Mouse (Mus musculus) MEL (cell line): ENCODE measurements around the gene Zdhhc13. TPM values are rescaled to one million over a fixed set of nuclear protein-coding genes. Genes with fewer than 3 reads are reported as not detected.

Experiments
- DNase-seq: peaks from one replicate; pipeline ENCODE4 v3.0.0; 2011; ENCODE audit warnings: low read depth, low spot score
- H3K27ac ChIP-seq: 2 replicates; pipeline ENCODE4 v1.5.1; 2012; ENCODE audit warnings: low read depth, mild to moderate bottlenecking, control low read depth, low read length, moderate library complexity; ENCODE audit not compliant: control insufficient read depth
- H3K27me3 ChIP-seq, 2 experiments: fragments of 150-350 bp in 1 of 2; sonication (generic) in 1 of 2; 2 replicates each; pipeline ENCODE4 v1.6.1; 2012; ENCODE audit warnings: low read length in 2 of 2, mild to moderate bottlenecking in 2 of 2, improper control_type of control experiment in 1 of 2, moderate library complexity in 1 of 2; ENCODE audit not compliant: insufficient read depth in 2 of 2, control insufficient read depth in 1 of 2
- H3K36me3 ChIP-seq, 2 experiments: 2 replicates each; pipeline ENCODE4 v1.6.1; 2012 to 2014; ENCODE audit warnings: low read length in 2 of 2, improper control_type of control experiment in 1 of 2, inconsistent platforms in 1 of 2, mild to moderate bottlenecking in 1 of 2; ENCODE audit not compliant: insufficient read depth in 2 of 2, control insufficient read depth in 1 of 2
- H3K4me1 ChIP-seq, 2 experiments: fragments of 150-350 bp in 1 of 2; sonication (generic) in 1 of 2; 2 replicates each; pipeline ENCODE4 v1.6.1; 2012; ENCODE audit warnings: low read length in 2 of 2, improper control_type of control experiment in 1 of 2, mild to moderate bottlenecking in 1 of 2; ENCODE audit not compliant: insufficient read depth in 2 of 2, control insufficient read depth in 1 of 2
- H3K4me3 ChIP-seq, 2 experiments: fragments of 150-350 bp in 1 of 2; sonication (generic) in 1 of 2; 2 replicates each; pipeline ENCODE4 v1.5.1; 2012; ENCODE audit warnings: low read depth in 2 of 2, low read length in 2 of 2, mild to moderate bottlenecking in 2 of 2, moderate library complexity in 2 of 2, control low read depth in 1 of 2, improper control_type of control experiment in 1 of 2; ENCODE audit not compliant: control insufficient read depth in 1 of 2, insufficient read depth in 1 of 2
- H3K79me2 ChIP-seq: 2 replicates; pipeline ENCODE4 v1.6.1; 2012; ENCODE audit warnings: mild to moderate bottlenecking, low read length, moderate library complexity; ENCODE audit not compliant: control insufficient read depth, poor library complexity, insufficient read depth
- H3K9ac ChIP-seq: 2 replicates; pipeline ENCODE4 v1.6.1; 2012; ENCODE audit warnings: low read depth, mild to moderate bottlenecking, control low read depth, low read length, moderate library complexity; ENCODE audit not compliant: control insufficient read depth, poor library complexity, severe bottlenecking
- H3K9me3 ChIP-seq: fragments of 150-350 bp; sonication (generic); replicated peaks from 2 replicates; pipeline ENCODE4 v1.6.1; 2012; ENCODE audit warnings: mild to moderate bottlenecking, low read length, improper control_type of control experiment, moderate library complexity; ENCODE audit not compliant: insufficient read depth
- BHLHE40 ChIP-seq: IDR thresholded peaks from 2 replicates; pipeline ENCODE4 v1.6.1; 2012; ENCODE audit warnings: low read depth, mild to moderate bottlenecking, inconsistent platforms, low read length, improper control_type of control experiment, borderline replicate concordance
- CHD1 ChIP-seq: IDR thresholded peaks from 2 replicates; pipeline ENCODE4 v1.6.1; 2012; ENCODE audit warnings: low read depth, mild to moderate bottlenecking, inconsistent platforms, low read length, improper control_type of control experiment
- CTCF ChIP-seq, 3 experiments: IDR thresholded peaks in 2 of 3; conservative IDR thresholded peaks in 1 of 3; 2 replicates each; pipeline ENCODE4 v1.5.1; 2011 to 2012; ENCODE audit warnings: low read length in 3 of 3, low read depth in 2 of 3, mild to moderate bottlenecking in 2 of 3, improper control_type of control experiment in 1 of 3, inconsistent platforms in 1 of 3, mixed read lengths in 1 of 3, moderate library complexity in 1 of 3; ENCODE audit not compliant: control insufficient read depth in 1 of 3, insufficient read depth in 1 of 3, poor library complexity in 1 of 3, severe bottlenecking in 1 of 3
- E2F4 ChIP-seq: IDR thresholded peaks from 2 replicates; pipeline ENCODE4 v1.6.1; 2011; ENCODE audit warnings: low read depth, low read length, improper control_type of control experiment, borderline replicate concordance
- ELF1 ChIP-seq: IDR thresholded peaks from 2 replicates; pipeline ENCODE4 v1.6.1; 2014; ENCODE audit warnings: low read depth, mild to moderate bottlenecking, inconsistent platforms, low read length, improper control_type of control experiment, moderate library complexity
- EP300 ChIP-seq, 2 experiments: IDR thresholded peaks; 2 replicates each; pipeline ENCODE4 v1.6.1; 2011; ENCODE audit warnings: improper control_type of control experiment in 2 of 2, low read length in 2 of 2, low read depth in 1 of 2, mild to moderate bottlenecking in 1 of 2
- GABPA ChIP-seq: IDR thresholded peaks from 2 replicates; pipeline ENCODE4 v1.6.1; 2012; ENCODE audit warnings: low read depth, mild to moderate bottlenecking, inconsistent platforms, low read length, improper control_type of control experiment, moderate library complexity
- GATA1 ChIP-seq: IDR thresholded peaks from 2 replicates; pipeline ENCODE4 v1.6.1; 2011; ENCODE audit warnings: low read depth, low read length, improper control_type of control experiment
- HCFC1 ChIP-seq: IDR thresholded peaks from 2 replicates; pipeline ENCODE4 v1.6.1; 2012; ENCODE audit warnings: low read depth, mild to moderate bottlenecking, inconsistent platforms, low read length, improper control_type of control experiment, moderate library complexity
- JUND ChIP-seq: IDR thresholded peaks from 2 replicates; pipeline ENCODE4 v1.6.1; 2011; ENCODE audit warnings: low read depth, mild to moderate bottlenecking, improper control_type of control experiment, low read length
- KAT2A ChIP-seq: conservative IDR thresholded peaks from 2 replicates; pipeline ENCODE4 v1.6.1; 2012; ENCODE audit warnings: low read depth, low read length, improper control_type of control experiment, inconsistent platforms
- MAX ChIP-seq: IDR thresholded peaks from 2 replicates; pipeline ENCODE4 v1.6.1; 2011; ENCODE audit warnings: low read length, improper control_type of control experiment
- MAZ ChIP-seq: IDR thresholded peaks from 2 replicates; pipeline ENCODE4 v1.6.1; 2012; ENCODE audit warnings: low read depth, mild to moderate bottlenecking, inconsistent platforms, low read length, improper control_type of control experiment
- MEF2A ChIP-seq: IDR thresholded peaks from 2 replicates; pipeline ENCODE4 v1.6.1; 2014; ENCODE audit warnings: low read depth, mild to moderate bottlenecking, inconsistent platforms, low read length, improper control_type of control experiment; ENCODE audit not compliant: poor library complexity, insufficient replicate concordance, severe bottlenecking; ENCODE audit errors: extremely low read depth
- MXI1 ChIP-seq: IDR thresholded peaks from 2 replicates; pipeline ENCODE4 v1.6.1; 2011; ENCODE audit warnings: mild to moderate bottlenecking, low read depth, low read length, improper control_type of control experiment
- MYB ChIP-seq: IDR thresholded peaks from 2 replicates; pipeline ENCODE4 v1.6.1; 2011; ENCODE audit warnings: mild to moderate bottlenecking, low read depth, low read length, improper control_type of control experiment
- MYC ChIP-seq: IDR thresholded peaks from 2 replicates; pipeline ENCODE4 v1.6.1; 2011; ENCODE audit warnings: low read depth, mild to moderate bottlenecking, low read length, improper control_type of control experiment, moderate library complexity
- NELFE ChIP-seq: IDR thresholded peaks from 2 replicates; pipeline ENCODE4 v1.6.1; 2011; ENCODE audit warnings: low read depth, low read length, improper control_type of control experiment
- NRF1 ChIP-seq: IDR thresholded peaks from 2 replicates; pipeline ENCODE4 v1.6.1; 2014; ENCODE audit warnings: low read depth, mild to moderate bottlenecking, inconsistent platforms, low read length, improper control_type of control experiment, moderate library complexity; ENCODE audit not compliant: poor library complexity, insufficient read depth, severe bottlenecking
- POLR2A ChIP-seq, 2 experiments: IDR thresholded peaks; 2 replicates each; pipeline ENCODE4 v1.6.1; 2011 to 2012; ENCODE audit warnings: low read length in 2 of 2, mild to moderate bottlenecking in 2 of 2, control low read depth in 1 of 2, improper control_type of control experiment in 1 of 2, low read depth in 1 of 2, moderate library complexity in 1 of 2; ENCODE audit not compliant: control insufficient read depth in 1 of 2, insufficient read depth in 1 of 2, poor library complexity in 1 of 2
- POLR2AphosphoS2 ChIP-seq: IDR thresholded peaks from 2 replicates; pipeline ENCODE4 v1.6.1; 2011; ENCODE audit warnings: low read length, improper control_type of control experiment
- POLR2AphosphoS5 ChIP-seq: IDR thresholded peaks from 2 replicates; pipeline ENCODE4 v1.6.1; 2012; ENCODE audit warnings: low read depth, borderline replicate concordance, mild to moderate bottlenecking, inconsistent platforms, low read length, moderate library complexity, mixed read lengths
- RAD21 ChIP-seq: IDR thresholded peaks from 2 replicates; pipeline ENCODE4 v1.6.1; 2011; ENCODE audit warnings: mild to moderate bottlenecking, low read depth, low read length, improper control_type of control experiment
- RCOR1 ChIP-seq: IDR thresholded peaks from 2 replicates; pipeline ENCODE4 v1.6.1; 2012; ENCODE audit warnings: low read depth, mild to moderate bottlenecking, inconsistent platforms, low read length, improper control_type of control experiment
- SIN3A ChIP-seq: IDR thresholded peaks from 2 replicates; pipeline ENCODE4 v1.6.1; 2012; ENCODE audit warnings: low read length, improper control_type of control experiment, inconsistent platforms
- SMC3 ChIP-seq: IDR thresholded peaks from 2 replicates; pipeline ENCODE4 v1.6.1; 2011; ENCODE audit warnings: low read depth, low read length, improper control_type of control experiment
- TAL1 ChIP-seq: IDR thresholded peaks from 2 replicates; pipeline ENCODE4 v1.6.1; 2012; ENCODE audit warnings: mild to moderate bottlenecking, inconsistent platforms, low read length, moderate library complexity, mixed read lengths
- TBP ChIP-seq: IDR thresholded peaks from 2 replicates; pipeline ENCODE4 v1.8.0; 2011; ENCODE audit warnings: low read depth, low read length, improper control_type of control experiment
- TCF12 ChIP-seq: IDR thresholded peaks from 2 replicates; pipeline ENCODE4 v1.6.1; 2014; ENCODE audit warnings: low read depth, mild to moderate bottlenecking, inconsistent platforms, low read length, improper control_type of control experiment, moderate library complexity
- UBTF ChIP-seq: IDR thresholded peaks from 2 replicates; pipeline ENCODE4 v1.6.1; 2012; ENCODE audit warnings: low read depth, mild to moderate bottlenecking, inconsistent platforms, low read length, improper control_type of control experiment, moderate library complexity, borderline replicate concordance; ENCODE audit not compliant: insufficient read depth
- USF1 ChIP-seq: IDR thresholded peaks from 2 replicates; pipeline ENCODE4 v1.6.1; 2014; ENCODE audit warnings: low read depth, mild to moderate bottlenecking, inconsistent platforms, low read length, improper control_type of control experiment, moderate library complexity
- USF2 ChIP-seq, 2 experiments: IDR thresholded peaks; 2 replicates each; pipeline ENCODE4 v1.6.1; 2011 to 2012; ENCODE audit warnings: improper control_type of control experiment in 2 of 2, low read length in 2 of 2, borderline replicate concordance in 1 of 2, inconsistent platforms in 1 of 2, low read depth in 1 of 2, mild to moderate bottlenecking in 1 of 2; ENCODE audit not compliant: insufficient read depth in 1 of 2
- ZC3H11A ChIP-seq: IDR thresholded peaks from 2 replicates; pipeline ENCODE4 v1.6.1; 2012; ENCODE audit warnings: low read depth, mild to moderate bottlenecking, inconsistent platforms, low read length, improper control_type of control experiment
- ZKSCAN1 ChIP-seq: IDR thresholded peaks from 2 replicates; pipeline ENCODE4 v1.6.1; 2012; ENCODE audit warnings: low read depth, mild to moderate bottlenecking, inconsistent platforms, low read length, improper control_type of control experiment, moderate library complexity
- ZMIZ1 ChIP-seq: IDR thresholded peaks from 2 replicates; pipeline ENCODE4 v1.6.1; 2012; ENCODE audit warnings: low read depth, mild to moderate bottlenecking, inconsistent platforms, low read length, improper control_type of control experiment, moderate library complexity
- polyA plus RNA-seq, 2 experiments: library from polyadenylated mRNA; stranded (reverse) in 1 of 2; unstranded in 1 of 2; fragments of >175 nt in 1 of 2; fragments of >200 nt in 1 of 2; gene quantifications; 2 replicates each; pipeline versions ENCODE4 v1.2.1 to v1.2.4; 2012; ENCODE audit warnings: low replicate concordance in 2 of 2, low read depth in 1 of 2; ENCODE audit not compliant: insufficient read length in 2 of 2, insufficient read depth in 1 of 2, missing spikeins in 1 of 2
- total RNA-seq: library from RNA; depleted of rRNA; stranded (reverse); fragments of 300-350 nt; gene quantifications from 2 replicates; pipeline ENCODE4 v1.2.3, GENCODE M21; 2012; rRNA removed

The Zdhhc13 gene
- total RNA-seq (41.2 and 46.1 TPM in 2 replicates), polyA plus RNA-seq (10 to 100 TPM in 1 of 2 experiments, not detected in 1; 32.8 TPM)

- Histone ChIP-seq H3K27me3 (no peaks in the 10 kb centered on the region), H3K4me3 (peak within 1 kb of the TSS; percentile 95 to 98), H3K27ac (peak within 1 kb of the TSS; percentile 60), H3K4me1 (peaks cover 13 to 16% of the 10 kb centered on the region in 2 experiments), H3K36me3 (peaks cover 7 to 29% of the 10 kb centered on the region in 2 experiments), H3K9me3 (no peaks in the 10 kb centered on the region), H3K79me2 (peaks cover 19% of the 10 kb centered on the region), H3K9ac (peak within 1 kb of the TSS; percentile 86)
- peak; percentile 97 for DNase-seq
- TF ChIP-seq USF1 (no peak; the same call in 1 of the 2 replicates), MXI1 (peak; percentile 85), UBTF (no peak), GATA1 (no peak), MYB (no peak), TCF12 (no peak; the same call in 1 of the 2 replicates), CHD1 (no peak), BHLHE40 (no peak), MEF2A (no peak), KAT2A (no peak), USF2 (IDR thresholded peaks at IDR 0.05; ENCODE audit: borderline replicate concordance in 1 of 2, insufficient read depth in 1 of 2, low read depth in 1 of 2, low read length in 2 of 2) (no peak), HCFC1 (peak; percentile 73), TAL1 (no peak), POLR2A (IDR thresholded peaks at IDR 0.05; ENCODE audit: control insufficient read depth in 1 of 2, insufficient read depth in 1 of 2, low read depth in 1 of 2, low read length in 2 of 2, poor library complexity in 1 of 2) (peak; percentile 93 to 95), MYC (no peak), MAZ (no peak), POLR2AphosphoS5 (no peak), SMC3 (no peak), CTCF (IDR thresholded peaks at IDR 0.05 in 2 of 3, conservative IDR thresholded peaks at IDR 0.05 in 1 of 3; ENCODE audit: control insufficient read depth in 1 of 3, insufficient read depth in 1 of 3, low read depth in 2 of 3, low read length in 3 of 3, poor library complexity in 1 of 3, severe bottlenecking in 1 of 3) (no peak), MAX (peak; percentile 44), NRF1 (0 out of 2 replicates have a peak, but pooled peaks have one; percentile 32), E2F4 (no peak), ZMIZ1 (peak; percentile 64; the same call in 1 of the 2 replicates), JUND (no peak), NELFE (peak; percentile 94), ZC3H11A (no peak), ELF1 (peak; percentile 92), RAD21 (no peak), GABPA (no peak), SIN3A (peak; percentile 67), ZKSCAN1 (no peak), TBP (peak; percentile 41; the same call in 1 of the 2 replicates), EP300 (IDR thresholded peaks at IDR 0.05; ENCODE audit: low read depth in 1 of 2, low read length in 2 of 2) (no peak), POLR2AphosphoS2 (peak; percentile 73), RCOR1 (no peak)
These were observed at the start of gene Zdhhc13 for GRCm38 (mm10) chr7:48788851-48789572. Gene Zdhhc13 (plus strand): TSS chr7:48789003.
